Mouse (Mus musculus): Measurements from ENCODE around the gene Aldh9a1.
A peak's percentile ranks its signal among the peaks of the same experiment; 100 is the strongest.

Gene Aldh9a1

GRCm38 (mm10) chr1:167384156-167384555, 34.4 kb downstream of the Aldh9a1 start:
- no peak for DNase-seq (ENCODE audit: low read depth, low spot score)

- no peak for DNase-seq (ENCODE audit: low read depth, low spot score)
Measured at GRCm38 (mm10) chr1:167385211-167385610, 35.4 kb downstream of the Aldh9a1 start.

GRCm38 (mm10) chr1:167385636-167386035, 35.8 kb downstream of the Aldh9a1 start:
- DNase-seq (ENCODE audit: low read depth, low spot score), result no peak

- DNase-seq (ENCODE audit: low read depth, low spot score), result no peak
Measured at GRCm38 (mm10) chr1:167386466-167386865, 36.7 kb downstream of the Aldh9a1 start.

- no peak for DNase-seq (ENCODE audit: low read depth, low spot score)
Measured at GRCm38 (mm10) chr1:167387310-167387709, 37.5 kb downstream of the Aldh9a1 start.

GRCm38 (mm10) chr1:167387796-167388195, 38.0 kb downstream of the Aldh9a1 start:
- no peak for DNase-seq (ENCODE audit: low read depth, low spot score)

GRCm38 (mm10) chr1:167388571-167388970, 38.8 kb downstream of the Aldh9a1 start:
- no peak for DNase-seq (ENCODE audit: low read depth, low spot score)

- no peak for DNase-seq (ENCODE audit: low read depth, low spot score)
Measured at GRCm38 (mm10) chr1:167389584-167389983, 39.8 kb downstream of the Aldh9a1 start.

- DNase-seq (ENCODE audit: low read depth, low spot score), result no peak
Measured at GRCm38 (mm10) chr1:167390381-167390780, 40.6 kb downstream of the Aldh9a1 start.

- DNase-seq (ENCODE audit: low read depth, low spot score), result no peak
Measured at GRCm38 (mm10) chr1:167391241-167391640, 41.5 kb downstream of the Aldh9a1 start.

- DNase-seq (ENCODE audit: low read depth, low spot score), result no peak
Measured at GRCm38 (mm10) chr1:167392031-167392640, 42.3 kb downstream of the Aldh9a1 start.

- no peak for DNase-seq (ENCODE audit: low read depth, low spot score)
Measured at GRCm38 (mm10) chr1:167392687-167393086, 42.9 kb downstream of the Aldh9a1 start.

- no peak for DNase-seq (ENCODE audit: low read depth, low spot score)
Measured at GRCm38 (mm10) chr1:167393281-167393680, 43.5 kb downstream of the Aldh9a1 start.

GRCm38 (mm10) chr1:167393683-167394492, 44.1 kb downstream of the Aldh9a1 start, which contains the start of gene Mgst3:
Gene Mgst3 (minus strand): TSS chr1:167393841.
- DNase-seq (ENCODE audit: low read depth, low spot score), result peak; percentile 92

- no peak for DNase-seq (ENCODE audit: low read depth, low spot score)
Measured at GRCm38 (mm10) chr1:167405237-167405636, 55.4 kb downstream of the Aldh9a1 start.

- DNase-seq (ENCODE audit: low read depth, low spot score), result no peak
Measured at GRCm38 (mm10) chr1:167409601-167410000, 59.8 kb downstream of the Aldh9a1 start.

GRCm38 (mm10) chr1:167411991-167412715, 62.4 kb downstream of the Aldh9a1 start:
- DNase-seq (ENCODE audit: low read depth, low spot score), result no peak

- DNase-seq (ENCODE audit: low read depth, low spot score), result peak; percentile 54
Measured at GRCm38 (mm10) chr1:167414846-167415245, 65.1 kb downstream of the Aldh9a1 start.
